Mouse (Mus musculus): ENCODE measurements around the gene Styk1. TPM values are rescaled to one million over a fixed set of nuclear protein-coding genes. Genes with fewer than 3 reads are reported as not detected.

The Styk1 gene
- polyA plus RNA-seq (2012; ENCODE audit: insufficient read depth, insufficient read length, low replicate concordance, missing spikeins), result not detected in 2 replicates

GRCm38 (mm10) chr6:131353352-131353919 is at the start of gene Styk1:
Gene Styk1, minus strand, starts transcription at chr6:131353597.
- WGBS, result under 1% methylated on average over 16 of the region's 16 CpGs
- peaks cover 4% of the 10 kb centered on the region; the same call in 1 of the 2 replicates for H3K4me1 ChIP-seq (ENCODE audit: control insufficient read depth, insufficient read depth, low read length)
- peak within 1 kb of the TSS; percentile 29 for H3K4me3 ChIP-seq (ENCODE audit: insufficient read depth, low read depth, low read length)
- H3K27ac ChIP-seq (ENCODE audit: insufficient read depth, low read depth, low read length), result no peak within 1 kb of the TSS
- no peak for TF ChIP-seq POLR2A (IDR thresholded peaks at IDR 0.05; ENCODE audit: insufficient read depth, low read depth, low read length)
- TF ChIP-seq CTCF (IDR thresholded peaks at IDR 0.05; ENCODE audit: insufficient read depth, low read depth, low read length), result peak; percentile 81

GRCm38 (mm10) chr6:131403036-131403435 is 49.6 kb upstream of the Styk1 start:
- TF ChIP-seq CTCF (IDR thresholded peaks at IDR 0.05; ENCODE audit: insufficient read depth, low read depth, low read length), result no peak
- WGBS, result 50% methylated on average over 2 of the region's 2 CpGs
- H3K4me3 ChIP-seq (ENCODE audit: insufficient read depth, low read depth, low read length), result no peak overlapping the region
- H3K27ac ChIP-seq (ENCODE audit: insufficient read depth, low read depth, low read length), result no peak overlapping the region
- H3K4me1 ChIP-seq (ENCODE audit: control insufficient read depth, insufficient read depth, low read length), result no peaks in the 10 kb centered on the region

GRCm38 (mm10) chr6:131402606-131403005 is 49.2 kb upstream of the Styk1 start:
- Histone ChIP-seq H3K27ac (ENCODE audit: insufficient read depth, low read depth, low read length) (no peak overlapping the region), H3K4me1 (ENCODE audit: control insufficient read depth, insufficient read depth, low read length) (no peaks in the 10 kb centered on the region), H3K4me3 (ENCODE audit: insufficient read depth, low read depth, low read length) (no peak overlapping the region)
- TF ChIP-seq CTCF (IDR thresholded peaks at IDR 0.05; ENCODE audit: insufficient read depth, low read depth, low read length) (no peak), POLR2A (IDR thresholded peaks at IDR 0.05; ENCODE audit: insufficient read depth, low read depth, low read length) (no peak)

GRCm38 (mm10) chr6:131401259-131401658 is 47.9 kb upstream of the Styk1 start:
- no peak overlapping the region for H3K4me3 ChIP-seq (ENCODE audit: insufficient read depth, low read depth, low read length)
- H3K4me1 ChIP-seq (ENCODE audit: control insufficient read depth, insufficient read depth, low read length), result no peaks in the 10 kb centered on the region
- 96% methylated on average over 2 of the region's 2 CpGs for WGBS
- no peak overlapping the region for H3K27ac ChIP-seq (ENCODE audit: insufficient read depth, low read depth, low read length)
- TF ChIP-seq CTCF (IDR thresholded peaks at IDR 0.05; ENCODE audit: insufficient read depth, low read depth, low read length) (no peak), POLR2A (IDR thresholded peaks at IDR 0.05; ENCODE audit: insufficient read depth, low read depth, low read length) (no peak)

- TF ChIP-seq POLR2A (IDR thresholded peaks at IDR 0.05; ENCODE audit: insufficient read depth, low read depth, low read length), result no peak
- no peak overlapping the region for H3K4me3 ChIP-seq (ENCODE audit: insufficient read depth, low read depth, low read length)
- WGBS, result 72% methylated on average over 1 of the region's 1 CpGs
- no peak overlapping the region for H3K27ac ChIP-seq (ENCODE audit: insufficient read depth, low read depth, low read length)
- no peaks in the 10 kb centered on the region for H3K4me1 ChIP-seq (ENCODE audit: control insufficient read depth, insufficient read depth, low read length)
Observed at GRCm38 (mm10) chr6:131396650-131397049, 43.3 kb upstream of the Styk1 start.

GRCm38 (mm10) chr6:131393873-131394660 is 40.7 kb upstream of the Styk1 start:
- 66% methylated on average over 4 of the region's 4 CpGs for WGBS
- TF ChIP-seq POLR2A (IDR thresholded peaks at IDR 0.05; ENCODE audit: insufficient read depth, low read depth, low read length) (no peak), CTCF (IDR thresholded peaks at IDR 0.05; ENCODE audit: insufficient read depth, low read depth, low read length) (no peak)
- Histone ChIP-seq H3K4me3 (ENCODE audit: insufficient read depth, low read depth, low read length) (no peak overlapping the region), H3K4me1 (ENCODE audit: control insufficient read depth, insufficient read depth, low read length) (no peaks in the 10 kb centered on the region), H3K27ac (ENCODE audit: insufficient read depth, low read depth, low read length) (no peak overlapping the region)

- Histone ChIP-seq H3K4me3 (ENCODE audit: insufficient read depth, low read depth, low read length) (peak within 1 kb of the TSS; percentile 99), H3K4me1 (ENCODE audit: control insufficient read depth, insufficient read depth, low read length) (peaks cover 2% of the 10 kb centered on the region; the same call in 1 of the 2 replicates), H3K27ac (ENCODE audit: insufficient read depth, low read depth, low read length) (peak within 1 kb of the TSS; percentile 77)
- TF ChIP-seq POLR2A (IDR thresholded peaks at IDR 0.05; ENCODE audit: insufficient read depth, low read depth, low read length) (peak; percentile 5), CTCF (IDR thresholded peaks at IDR 0.05; ENCODE audit: insufficient read depth, low read depth, low read length) (no peak)
- 4% methylated on average over 105 of the region's 107 CpGs for WGBS
Observed at GRCm38 (mm10) chr6:131388040-131389021, 34.9 kb upstream of the Styk1 start, which contains the start of gene Ybx3. Gene Ybx3, minus strand, starts transcription at chr6:131388476.

GRCm38 (mm10) chr6:131387221-131388039 is 34.0 kb upstream of the Styk1 start:
- Histone ChIP-seq H3K4me1 (ENCODE audit: control insufficient read depth, insufficient read depth, low read length) (peaks cover 6% of the 10 kb centered on the region), H3K27ac (ENCODE audit: insufficient read depth, low read depth, low read length) (no peak overlapping the region), H3K4me3 (ENCODE audit: insufficient read depth, low read depth, low read length) (peak overlapping the region; percentile 99)
- WGBS, result under 1% methylated on average over 43 of the region's 43 CpGs
- TF ChIP-seq CTCF (IDR thresholded peaks at IDR 0.05; ENCODE audit: insufficient read depth, low read depth, low read length) (no peak), POLR2A (IDR thresholded peaks at IDR 0.05; ENCODE audit: insufficient read depth, low read depth, low read length) (no peak)

Measured in olfactory bulb, adult 2 months (tissue).